Mouse (Mus musculus): ENCODE data around the gene Kdelr2. TPM values are rescaled to one million over a fixed set of nuclear protein-coding genes. Genes with fewer than 3 reads are reported as not detected.

Gene Kdelr2
- polyA plus RNA-seq, 1 experiment = 240 TPM

- no peak overlapping the region for H3K27ac ChIP-seq (ENCODE audit: insufficient read depth, low read depth, low read length)
- TF ChIP-seq CTCF (IDR thresholded peaks at IDR 0.05; ENCODE audit: extremely low read depth, insufficient read length, insufficient replicate concordance, low read depth, low read length) = no peak
- TF ChIP-seq POLR2A (IDR thresholded peaks at IDR 0.05; ENCODE audit: low read depth, low read length) = no peak
- H3K4me3 ChIP-seq (ENCODE audit: low read depth, low read length) = no peak overlapping the region
- no peaks in the 10 kb centered on the region for H3K27me3 ChIP-seq (ENCODE audit: control insufficient read depth, insufficient read depth, low read length)
- peaks cover 10% of the 10 kb centered on the region; the same call in 1 of the 2 replicates for H3K4me1 ChIP-seq (ENCODE audit: control insufficient read depth, insufficient read depth, insufficient read length, low read length)
- 73% methylated on average over 3 of the region's 3 CpGs for WGBS
- H3K36me3 ChIP-seq (ENCODE audit: control insufficient read depth, insufficient read depth, low read length) = peaks cover 49% of the 10 kb centered on the region
Observed at GRCm38 (mm10) chr5:143471165-143471546, 67.5 kb downstream of the Kdelr2 start.

Other genes starting within 250 kb of the Kdelr2 start
- 1.3 and 1.4 TPM in 2 replicates for gene Rbak, start 223.1 kb upstream of the Kdelr2 start, polyA plus RNA-seq (2012; rRNA removed)
- not detected in 2 replicates for gene Spdye4b, start 222.8 kb upstream of the Kdelr2 start, polyA plus RNA-seq (2012; rRNA removed)
- gene Spdye4a, start 176.9 kb upstream of the Kdelr2 start, polyA plus RNA-seq (2012; rRNA removed) = not detected in 2 replicates
- gene Zfp12, start 168.7 kb upstream of the Kdelr2 start, polyA plus RNA-seq (2012; rRNA removed) = 2.4 and 2.6 TPM in 2 replicates
- gene Zfp316, start 133.8 kb upstream of the Kdelr2 start, polyA plus RNA-seq (2012; rRNA removed) = 3.5 and 5.6 TPM in 2 replicates
- gene Zfp853, start 110.2 kb upstream of the Kdelr2 start, polyA plus RNA-seq (2012; rRNA removed) = 0.34 and 0.35 TPM in 2 replicates
- 19.8 and 28.2 TPM in 2 replicates for gene E130309D02Rik, start 88.5 kb upstream of the Kdelr2 start, polyA plus RNA-seq (2012; rRNA removed)
- 24.4 and 44.6 TPM in 2 replicates for gene Zdhhc4, start 74.6 kb upstream of the Kdelr2 start, polyA plus RNA-seq (2012; rRNA removed)
- gene Grid2ip, start 46.5 kb upstream of the Kdelr2 start, polyA plus RNA-seq (2012; rRNA removed) = 0.09 and 0.22 TPM in 2 replicates
- 9.8 and 12.7 TPM in 2 replicates for gene Daglb, start 60.7 kb downstream of the Kdelr2 start, polyA plus RNA-seq (2012; rRNA removed)
- gene Rac1, start 124.2 kb downstream of the Kdelr2 start, polyA plus RNA-seq (2012; rRNA removed) = 219 and 504 TPM in 2 replicates
- gene Cyth3, start 218.6 kb downstream of the Kdelr2 start, polyA plus RNA-seq (2012; rRNA removed) = 6.4 and 10.3 TPM in 2 replicates